Mouse (Mus musculus): Measurements from ENCODE around the gene Ldhd. TPM values are rescaled to one million over a fixed set of nuclear protein-coding genes. Genes with fewer than 3 reads are reported as not detected.

Ldhd gene
- 1.8 and 2.4 TPM in 2 replicates for polyA plus RNA-seq (2012; rRNA removed)

GRCm38 (mm10) chr8:111630105-111630521 is at the start of gene Ldhd:
Gene Ldhd, minus strand, starts transcription at chr8:111630374.

GRCm38 (mm10) chr8:111643264-111644141 is 13.3 kb upstream of the Ldhd start, which contains the start of gene Zfp1:
Gene Zfp1, plus strand, starts transcription at chr8:111643401.

Other genes with a start within 250 kb of the Ldhd start
- 0.27 and 0.60 TPM in 2 replicates for gene Fa2h, start 236.6 kb downstream of the Ldhd start, polyA plus RNA-seq (2012; rRNA removed)
- gene Wdr59, start 108.3 kb downstream of the Ldhd start, polyA plus RNA-seq (2012; rRNA removed): 17.9 and 18.6 TPM in 2 replicates
- gene Znrf1, start 94.3 kb downstream of the Ldhd start, polyA plus RNA-seq (2012; rRNA removed): 237 and 250 TPM in 2 replicates
- 28.9 and 29.4 TPM in 2 replicates for gene Zfp1, start 13.0 kb upstream of the Ldhd start, polyA plus RNA-seq (2012; rRNA removed)
- 0.11 and 0.13 TPM in 2 replicates for gene Ctrb1, start 60.6 kb upstream of the Ldhd start, polyA plus RNA-seq (2012; rRNA removed)
- gene Bcar1, start 113.4 kb upstream of the Ldhd start, polyA plus RNA-seq (2012; rRNA removed): 63.9 and 69.9 TPM in 2 replicates
- 109 and 122 TPM in 2 replicates for gene Cfdp1, start 223.9 kb upstream of the Ldhd start, polyA plus RNA-seq (2012; rRNA removed)
- 3.0 and 3.2 TPM in 2 replicates for gene Tmem170, start 246.4 kb upstream of the Ldhd start, polyA plus RNA-seq (2012; rRNA removed)

Measured in central nervous system, embryonic 18 days (tissue).